Comparison of ENCODE assay signal across 9 mouse cellular contexts in genomic region chr16:44538401-44539395, GRCm38 (mm10). TPM values are rescaled to one million over a fixed set of nuclear protein-coding genes. Genes with fewer than 3 reads are reported as not detected.
A peak's percentile ranks its signal among the peaks of the same experiment; 100 is the strongest.
DNase-seq lines count a peak whose midpoint lies in the region; ATAC-seq lines count a peak whose summit lies in the region.
"Had no signal": no experiment of that assay in that cellular context is flagged by ENCODE, and none has a peak within 500 bp of the region (broad histone marks: within the 10 kb centered on the region; RNA-seq: fewer than 3 reads in every experiment).

No protein-coding gene starts in this region.

- DNase-seq in embryonic facial prominence, embryonic 11.5 days (ENCODE audit: low spot score), result no peak
- DNase-seq in hindbrain, embryonic 11.5 days (ENCODE audit: low spot score), result peak; percentile 32
- no peak for DNase-seq in gastrocnemius, adult 8-10 months (ENCODE audit: low spot score in 2 of 2)
- DNase-seq in gastrocnemius, postnatal 4 days (ENCODE audit: low spot score in 2 of 2), result no peak
- DNase-seq: kidney, adult 11 months had no signal

- 0 out of 2 replicates have a peak, but pooled peaks have one; percentile 12 for ATAC-seq in intestine, embryonic 15.5 days
- no peak for ATAC-seq in intestine, embryonic 16.5 days
- ATAC-seq in embryonic facial prominence, embryonic 11.5 days (replicated peaks; ENCODE audit: insufficient number of reproducible peaks, low FRiP score, low TSS enrichment, low read depth), result no peak
- peak; percentile 31 for ATAC-seq in hindbrain, embryonic 11.5 days (ENCODE audit: low FRiP score)
- ATAC-seq in midbrain, embryonic 15.5 days (replicated peaks), result peak; percentile 15; the same call in 1 of the 2 replicates
- ATAC-seq in liver, embryonic 12.5 days, result no peak

- no peaks in the 10 kb centered on the region for H3K9me3 ChIP-seq in intestine, embryonic 15.5 days
- H3K9me3 ChIP-seq in intestine, embryonic 16.5 days (ENCODE audit: control insufficient read depth, low read length), result no peaks in the 10 kb centered on the region
- no peaks in the 10 kb centered on the region for H3K9me3 ChIP-seq in embryonic facial prominence, embryonic 11.5 days (replicated peaks; ENCODE audit: control insufficient read depth, low read length)
- H3K9me3 ChIP-seq in hindbrain, embryonic 11.5 days (ENCODE audit: control insufficient read depth, low read length), result no peaks in the 10 kb centered on the region
- no peaks in the 10 kb centered on the region for H3K9me3 ChIP-seq in midbrain, embryonic 15.5 days
- no peaks in the 10 kb centered on the region for H3K9me3 ChIP-seq in liver, embryonic 12.5 days (replicated peaks)

- no peak overlapping the region for H3K9ac ChIP-seq in intestine, embryonic 15.5 days
- no peak overlapping the region for H3K9ac ChIP-seq in intestine, embryonic 16.5 days (ENCODE audit: low read depth, low read length)
- no peak overlapping the region for H3K9ac ChIP-seq in embryonic facial prominence, embryonic 11.5 days (replicated peaks; ENCODE audit: low read length)
- H3K9ac ChIP-seq in hindbrain, embryonic 11.5 days (ENCODE audit: low read depth, low read length), result no peak overlapping the region
- H3K9ac ChIP-seq in midbrain, embryonic 15.5 days, result no peak overlapping the region
- no peak overlapping the region for H3K9ac ChIP-seq in liver, embryonic 12.5 days

- H3K4me1 ChIP-seq in intestine, embryonic 15.5 days (replicated peaks), result peaks cover 27% of the 10 kb centered on the region
- H3K4me1 ChIP-seq in intestine, embryonic 16.5 days (ENCODE audit: control insufficient read depth, insufficient read depth, low read length), result peaks cover 22% of the 10 kb centered on the region
- H3K4me1 ChIP-seq in embryonic facial prominence, embryonic 11.5 days (ENCODE audit: control insufficient read depth, insufficient read depth, low read length), result peaks cover 7% of the 10 kb centered on the region
- peaks cover 29% of the 10 kb centered on the region for H3K4me1 ChIP-seq in hindbrain, embryonic 11.5 days (replicated peaks; ENCODE audit: control insufficient read depth, insufficient read depth, low read length)
- peaks cover 57% of the 10 kb centered on the region for H3K4me1 ChIP-seq in midbrain, embryonic 15.5 days
- H3K4me1 ChIP-seq in liver, embryonic 12.5 days, result no peaks in the 10 kb centered on the region

- H3K36me3 ChIP-seq in intestine, embryonic 15.5 days, result no peaks in the 10 kb centered on the region
- H3K36me3 ChIP-seq in intestine, embryonic 16.5 days (ENCODE audit: control insufficient read depth, insufficient read depth, low read length), result no peaks in the 10 kb centered on the region
- no peaks in the 10 kb centered on the region for H3K36me3 ChIP-seq in embryonic facial prominence, embryonic 11.5 days (replicated peaks; ENCODE audit: control insufficient read depth, insufficient read depth, low read depth, low read length)
- no peaks in the 10 kb centered on the region for H3K36me3 ChIP-seq in hindbrain, embryonic 11.5 days (ENCODE audit: control insufficient read depth, insufficient read depth, low read length)
- no peaks in the 10 kb centered on the region for H3K36me3 ChIP-seq in midbrain, embryonic 15.5 days (replicated peaks)
- no peaks in the 10 kb centered on the region for H3K36me3 ChIP-seq in liver, embryonic 12.5 days

- H3K4me2 ChIP-seq in intestine, embryonic 15.5 days (replicated peaks), result no peak overlapping the region
- no peak overlapping the region for H3K4me2 ChIP-seq in intestine, embryonic 16.5 days (ENCODE audit: low read depth, low read length)
- no peak overlapping the region for H3K4me2 ChIP-seq in embryonic facial prominence, embryonic 11.5 days (ENCODE audit: low read depth, low read length)
- no peak overlapping the region for H3K4me2 ChIP-seq in hindbrain, embryonic 11.5 days (replicated peaks; ENCODE audit: low read depth, low read length)
- H3K4me2 ChIP-seq in midbrain, embryonic 15.5 days, result peak overlapping the region; percentile 17
- H3K4me2 ChIP-seq in liver, embryonic 12.5 days, result no peak overlapping the region

- H3K27ac ChIP-seq in intestine, embryonic 15.5 days, result no peak overlapping the region
- H3K27ac ChIP-seq in intestine, embryonic 16.5 days (ENCODE audit: low read length), result no peak overlapping the region
- H3K27ac ChIP-seq in embryonic facial prominence, embryonic 11.5 days (replicated peaks; ENCODE audit: low read depth, low read length), result peak overlapping the region; percentile 16; the same call in 1 of the 2 replicates
- H3K27ac ChIP-seq in hindbrain, embryonic 11.5 days (ENCODE audit: low read depth, low read length), result peak overlapping the region; percentile 14; the same call in 1 of the 2 replicates
- peak overlapping the region; percentile 62 for H3K27ac ChIP-seq in midbrain, embryonic 15.5 days
- no peak overlapping the region for H3K27ac ChIP-seq in liver, embryonic 12.5 days

- H3K4me3 ChIP-seq in intestine, embryonic 15.5 days (replicated peaks), result no peak overlapping the region
- H3K4me3 ChIP-seq in intestine, embryonic 16.5 days (ENCODE audit: low read length), result no peak overlapping the region
- H3K4me3 ChIP-seq in embryonic facial prominence, embryonic 11.5 days (ENCODE audit: low read depth, low read length), result no peak overlapping the region
- H3K4me3 ChIP-seq in hindbrain, embryonic 11.5 days (ENCODE audit: low read depth, low read length), result no peak overlapping the region
- no peak overlapping the region for H3K4me3 ChIP-seq in midbrain, embryonic 15.5 days
- H3K4me3 ChIP-seq in liver, embryonic 12.5 days, result no peak overlapping the region

- H3K27me3 ChIP-seq in intestine, embryonic 15.5 days (replicated peaks), result no peaks in the 10 kb centered on the region
- H3K27me3 ChIP-seq in intestine, embryonic 16.5 days (replicated peaks; ENCODE audit: control insufficient read depth, insufficient read depth, low read length), result no peaks in the 10 kb centered on the region
- no peaks in the 10 kb centered on the region; the same call in 1 of the 2 replicates for H3K27me3 ChIP-seq in embryonic facial prominence, embryonic 11.5 days (ENCODE audit: control insufficient read depth, insufficient read depth, low read length)
- no peaks in the 10 kb centered on the region for H3K27me3 ChIP-seq in hindbrain, embryonic 11.5 days (ENCODE audit: control insufficient read depth, insufficient read depth, low read length)
- no peaks in the 10 kb centered on the region for H3K27me3 ChIP-seq in midbrain, embryonic 15.5 days (replicated peaks)
- H3K27me3 ChIP-seq in liver, embryonic 12.5 days (replicated peaks), result no peaks in the 10 kb centered on the region

- WGBS in intestine, embryonic 15.5 days, result 49% methylated on average over 16 of the region's 16 CpGs
- 47% methylated on average over 16 of the region's 16 CpGs for WGBS in intestine, embryonic 16.5 days
- WGBS in embryonic facial prominence, embryonic 11.5 days, result 47% methylated on average over 16 of the region's 16 CpGs
- WGBS in hindbrain, embryonic 11.5 days, result 46% methylated on average over 16 of the region's 16 CpGs
- WGBS in midbrain, embryonic 15.5 days, result 41% methylated on average over 16 of the region's 16 CpGs
- WGBS in liver, embryonic 12.5 days (ENCODE audit: insufficient replicate concordance), result 65% methylated on average over 16 of the region's 16 CpGs

RNA-seq across cellular contexts. Expression of gene Boc, which starts 20.0 kb away (rescaled TPM):
- 9.8 and 10.3 TPM in 2 replicates for polyA plus RNA-seq in intestine, embryonic 15.5 days (2015; fragmentation: Nextera tagmentation; extraction: Ambion mirVana)
- 8.3 and 8.8 TPM in 2 replicates for polyA plus RNA-seq in intestine, embryonic 16.5 days (2015; fragmentation: Nextera tagmentation; extraction: Ambion mirVana)
- polyA plus RNA-seq in embryonic facial prominence, embryonic 11.5 days (2014; fragmentation: Nextera tagmentation; extraction: Ambion mirVana), result 19.5 and 20.7 TPM in 2 replicates
- polyA plus RNA-seq in hindbrain, embryonic 11.5 days (2014; fragmentation: Nextera tagmentation; extraction: Ambion mirVana), result 34.3 and 41.7 TPM in 2 replicates
- 11.7 and 15.8 TPM in 2 replicates for polyA plus RNA-seq in midbrain, embryonic 15.5 days (2015; fragmentation: Nextera tagmentation; extraction: Ambion mirVana)
- total RNA-seq in gastrocnemius, adult 8-10 months (2022), result 1 to 10 TPM; 1.8 to 3.0 (median 2.3) TPM
- 10 to 100 TPM; 26.2 to 30.3 TPM for total RNA-seq in gastrocnemius, postnatal 4 days (2021)
- 1.1 and 1.7 TPM in 2 replicates for polyA plus RNA-seq in liver, embryonic 12.5 days (2016; fragmentation: Nextera tagmentation; extraction: Ambion mirVana)

Comparison
In these comparisons a context has a peak if more than half of its experiments do, and no peak if none do; other contexts are left out.
1. ATAC-seq: peak in intestine, embryonic 15.5 days (single experiment), hindbrain, embryonic 11.5 days (single experiment) and midbrain, embryonic 15.5 days (single experiment); none in intestine, embryonic 16.5 days (single experiment), embryonic facial prominence, embryonic 11.5 days (single experiment) and liver, embryonic 12.5 days (single experiment).
2. H3K27ac ChIP-seq: peak in embryonic facial prominence, embryonic 11.5 days (single experiment), hindbrain, embryonic 11.5 days (single experiment) and midbrain, embryonic 15.5 days (single experiment); none in intestine, embryonic 15.5 days (single experiment), intestine, embryonic 16.5 days (single experiment) and liver, embryonic 12.5 days (single experiment).